Mouse (Mus musculus) ES-Bruce4 (cell line): ENCODE measurements around the gene Dnmbp.

Experiments used
- CTCF ChIP-seq: IDR thresholded peaks from one replicate; pipeline ENCODE4 v1.8.1; 2011; ENCODE audit warnings: low read depth, low read length
- POLR2A ChIP-seq: IDR thresholded peaks from one replicate; pipeline ENCODE4 v1.8.1; 2011; ENCODE audit warnings: low read length; ENCODE audit not compliant: insufficient read depth

GRCm38 (mm10) chr19:43981992-43982391 is 42.0 kb upstream of the Dnmbp start:
- TF ChIP-seq CTCF, result no peak
- no peak for TF ChIP-seq POLR2A
